24 mouse cellular contexts compared by ENCODE assay signal in the genomic region with DNA sequence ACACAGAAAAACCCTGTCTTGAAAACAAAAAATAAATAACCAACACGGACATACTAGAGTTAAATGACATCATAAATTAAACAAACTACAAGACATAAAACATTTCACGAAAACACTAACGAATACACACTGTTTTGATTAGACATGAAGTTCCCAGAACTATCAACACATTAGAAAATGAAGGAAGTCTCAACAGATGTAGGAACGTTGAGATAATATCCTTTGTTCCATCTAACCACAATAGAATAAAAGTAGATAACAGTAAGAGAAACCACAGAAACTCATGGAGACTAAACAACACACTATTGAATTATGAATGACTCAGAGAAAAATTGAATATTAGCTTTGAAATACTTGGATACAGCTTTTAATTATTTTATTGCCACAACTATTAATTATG. TPM values are rescaled to one million over a fixed set of nuclear protein-coding genes. Genes with fewer than 3 reads are reported as not detected.
"Had no signal": no experiment of that assay in that cellular context is flagged by ENCODE, and none has a peak within 500 bp of the region (broad histone marks: within the 10 kb centered on the region; RNA-seq: fewer than 3 reads in every experiment).

No protein-coding gene starts in this region.

- H3K36me3 ChIP-seq: neural tube, embryonic 13.5 days; neural tube, embryonic 15.5 days; stomach, embryonic 15.5 days had no signal

- DNase-seq: retina, postnatal 1 day; right cerebral cortex, adult 18-20 months; right cerebral cortex, postnatal 14 days; right cerebral cortex, postnatal 25 days; right cerebral cortex, postnatal 4 days; spleen, adult 18-20 months; thymus, adult 18-20 months; thymus, adult 2 months; thymus, postnatal 14 days; thymus, postnatal 25 days; thymus, postnatal 36 days; thymus, postnatal 4 days had no signal

- H3K9ac ChIP-seq: neural tube, embryonic 13.5 days; neural tube, embryonic 15.5 days; stomach, embryonic 15.5 days had no signal

- H3K9me3 ChIP-seq: neural tube, embryonic 13.5 days; neural tube, embryonic 15.5 days; stomach, embryonic 15.5 days had no signal

- H3K27ac ChIP-seq: neural tube, embryonic 13.5 days; neural tube, embryonic 15.5 days; stomach, embryonic 15.5 days; stomach, postnatal 0 days had no signal

- H3K4me1 ChIP-seq: neural tube, embryonic 13.5 days; neural tube, embryonic 15.5 days; stomach, embryonic 15.5 days had no signal

- H3K4me3 ChIP-seq: neural tube, embryonic 13.5 days; neural tube, embryonic 15.5 days; stomach, embryonic 15.5 days had no signal

- H3K27me3 ChIP-seq: neural tube, embryonic 13.5 days; neural tube, embryonic 15.5 days; stomach, embryonic 15.5 days had no signal

RNA-seq across cellular contexts. Expression of gene Gm3952, which starts 14.0 kb away (rescaled TPM):
- total RNA-seq: neutrophil, adult 5-6 weeks had no signal
- polyA plus RNA-seq: neural tube, embryonic 13.5 days; neural tube, embryonic 14.5 days; neural tube, embryonic 15.5 days; small intestine, adult 2 months; spleen, adult 2 months; stomach, embryonic 14.5 days; stomach, embryonic 15.5 days; stomach, embryonic 16.5 days; stomach, postnatal 0 days; thymus, adult 2 months; thymus, postnatal 0 days; urinary bladder, adult 2 months had no signal
